Mouse (Mus musculus) midbrain, embryonic 16.5 days (tissue): ENCODE results near the gene Copb1. TPM values are rescaled to one million over a fixed set of nuclear protein-coding genes. Genes with fewer than 3 reads are reported as not detected.

Source experiments
- ATAC-seq: fragments of 200-750 bp; cut with Nextera tagmentation; 2 replicates; pipeline ENCODE4 v1.8.0; 2017; ENCODE audit warnings: moderate TSS enrichment
- H3K27ac ChIP-seq: fragments of 300-500 bp; sonication (generic); 2 replicates; pipeline ENCODE4 v1.5.1; 2014; ENCODE audit warnings: mild to moderate bottlenecking, low read length, mixed read lengths
- H3K27me3 ChIP-seq: fragments of 300-500 bp; sonication (generic); 2 replicates; pipeline ENCODE4 v1.6.1; 2014; ENCODE audit warnings: low read depth, low read length, mixed read lengths; ENCODE audit not compliant: control insufficient read depth, insufficient read depth
- H3K36me3 ChIP-seq: fragments of 300-500 bp; sonication (generic); 2 replicates; pipeline ENCODE4 v1.6.1; 2014; ENCODE audit warnings: mild to moderate bottlenecking, low read length, moderate library complexity, mixed read lengths; ENCODE audit not compliant: control insufficient read depth, insufficient read depth
- H3K4me1 ChIP-seq: fragments of 300-500 bp; sonication (generic); 2 replicates; pipeline ENCODE4 v1.6.1; 2014; ENCODE audit warnings: mild to moderate bottlenecking, low read length, mixed read lengths; ENCODE audit not compliant: control insufficient read depth, insufficient read depth
- H3K4me2 ChIP-seq: fragments of 300-500 bp; sonication (generic); 2 replicates; pipeline ENCODE4 v1.6.1; 2014; ENCODE audit warnings: mild to moderate bottlenecking, low read length, mixed read lengths
- H3K4me3 ChIP-seq: fragments of 300-500 bp; sonication (generic); 2 replicates; pipeline ENCODE4 v1.5.1; 2014; ENCODE audit warnings: low read depth, mild to moderate bottlenecking, low read length, moderate library complexity, mixed read lengths
- H3K9ac ChIP-seq: fragments of 300-500 bp; sonication (generic); 2 replicates; pipeline ENCODE4 v1.6.1; 2014; ENCODE audit warnings: low read depth, low read length, mixed read lengths
- H3K9me3 ChIP-seq: fragments of 300-500 bp; sonication (generic); replicated peaks from 2 replicates; pipeline ENCODE4 v1.6.1; 2014; ENCODE audit warnings: mild to moderate bottlenecking, low read length, mixed read lengths; ENCODE audit not compliant: control insufficient read depth, poor library complexity, severe bottlenecking
- WGBS: fragments of 180-500 bp; shearing (Covaris S2); extraction: QIAGEN DNeasy Blood & Tissue Kit; methylation state at CpG from one replicate; pipeline ENCODE4 v1.1.7; 2014; 5-methylcytosine and 5-hydroxymethylcytosine counted together
- polyA plus RNA-seq: library from polyadenylated mRNA; unstranded; fragments of >200 nt; fragmentation: Nextera tagmentation; extraction: Ambion mirVana; gene quantifications from 2 replicates; pipeline ENCODE4 v1.2.1, GENCODE M21; 2015

Gene Copb1
- polyA plus RNA-seq, 1 experiment from 2014 or later = 85.2 TPM

DNA sequence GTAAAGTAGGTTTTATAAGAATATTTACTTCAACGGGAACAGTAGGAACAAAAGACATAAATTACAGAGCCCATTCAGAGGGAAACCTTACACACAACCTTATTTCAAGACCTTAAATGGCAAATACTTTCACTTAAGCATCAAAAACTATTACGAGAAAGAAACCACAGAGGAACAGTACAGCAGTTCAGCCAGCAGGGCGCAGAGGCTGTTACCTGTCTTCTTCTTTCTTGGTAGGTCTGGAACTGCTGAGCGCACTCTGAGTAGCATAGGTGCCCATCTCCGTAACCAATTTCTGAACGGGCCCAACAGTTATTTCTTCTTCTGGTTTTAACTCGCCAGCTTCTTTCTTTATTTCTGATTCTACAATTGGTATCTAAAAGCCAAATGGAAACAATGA, 21.5 kb downstream of the Copb1 start:
- H3K36me3 ChIP-seq = peaks cover 28% of the 10 kb centered on the region
- no peaks in the 10 kb centered on the region for H3K27me3 ChIP-seq
- no peak overlapping the region for H3K27ac ChIP-seq
- no peak for ATAC-seq
- H3K4me1 ChIP-seq = no peaks in the 10 kb centered on the region
- no peak overlapping the region for H3K4me3 ChIP-seq
- 95% methylated on average over 7 of the region's 7 CpGs for WGBS
- H3K4me2 ChIP-seq = no peak overlapping the region
- no peak overlapping the region for H3K9ac ChIP-seq
- no peaks in the 10 kb centered on the region for H3K9me3 ChIP-seq

DNA sequence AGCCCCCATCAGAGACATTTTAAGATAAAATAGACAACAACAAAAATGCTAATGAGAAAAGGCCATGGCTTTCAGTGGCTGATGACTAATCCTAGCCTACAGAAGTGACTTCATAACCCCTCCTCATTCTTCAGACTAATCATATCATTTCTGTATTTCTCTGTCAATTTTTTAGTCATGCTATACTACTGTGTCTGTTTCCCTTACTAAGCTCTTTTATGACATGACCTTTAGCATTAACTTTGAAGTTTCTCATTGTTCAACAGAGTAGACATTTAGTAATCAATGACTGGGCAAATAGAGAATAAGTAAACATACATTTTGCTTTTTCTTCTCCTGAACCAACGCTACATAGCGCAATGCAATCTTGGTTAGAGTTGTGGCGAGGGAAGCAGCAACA, 22.7 kb downstream of the Copb1 start:
- no peak for ATAC-seq
- Histone ChIP-seq H3K27me3 (no peaks in the 10 kb centered on the region), H3K27ac (no peak overlapping the region), H3K4me3 (no peak overlapping the region), H3K4me2 (no peak overlapping the region), H3K9me3 (no peaks in the 10 kb centered on the region), H3K4me1 (no peaks in the 10 kb centered on the region), H3K36me3 (peaks cover 30% of the 10 kb centered on the region), H3K9ac (no peak overlapping the region)
- 94% methylated on average over 3 of the region's 3 CpGs for WGBS

DNA sequence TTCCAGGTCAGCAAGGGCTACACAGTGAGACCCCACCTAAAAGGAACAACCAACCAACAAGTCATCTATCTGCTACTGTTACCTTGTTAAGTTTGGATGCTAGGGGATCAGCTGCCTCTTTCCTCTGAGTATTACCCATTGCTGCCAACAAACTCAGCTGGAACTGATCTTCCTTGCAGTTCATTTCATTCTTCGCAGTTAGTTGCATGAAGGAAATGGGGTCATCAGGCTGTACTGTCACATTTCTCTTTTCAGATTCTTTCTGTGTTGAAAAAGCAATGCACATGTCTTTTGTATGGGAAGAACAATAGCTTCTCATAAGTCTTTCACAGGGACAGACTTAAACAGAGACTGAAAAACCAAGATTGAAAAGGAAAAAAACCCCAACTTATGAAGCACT, 28.0 kb downstream of the Copb1 start:
- Histone ChIP-seq H3K4me2 (no peak overlapping the region), H3K9me3 (no peaks in the 10 kb centered on the region), H3K27ac (no peak overlapping the region), H3K4me1 (no peaks in the 10 kb centered on the region), H3K36me3 (peaks cover 36% of the 10 kb centered on the region), H3K9ac (no peak overlapping the region), H3K27me3 (no peaks in the 10 kb centered on the region), H3K4me3 (no peak overlapping the region)
- 90% methylated on average over 1 of the region's 1 CpGs for WGBS
- no peak for ATAC-seq

DNA sequence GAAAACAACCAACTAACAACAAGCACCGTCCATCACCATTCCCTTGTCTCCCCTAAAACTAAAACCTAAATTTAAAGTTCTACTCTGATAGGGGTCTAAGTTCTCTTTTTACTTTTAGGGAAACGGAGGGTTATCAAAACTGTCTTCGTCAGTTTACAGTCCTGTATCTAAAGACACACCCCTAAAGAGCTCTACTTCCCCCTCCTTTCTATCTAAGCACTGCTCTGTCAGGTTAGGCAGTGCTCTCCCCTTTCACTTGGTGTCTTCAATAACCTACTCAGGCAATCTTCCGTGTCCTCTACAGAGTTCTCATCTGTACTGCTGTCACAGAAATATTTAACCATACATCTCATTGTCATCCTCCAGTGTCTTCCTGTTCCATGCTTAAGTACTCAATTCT, 34.1 kb downstream of the Copb1 start:
- 95% methylated on average over 4 of the region's 4 CpGs for WGBS
- H3K9ac ChIP-seq = no peak overlapping the region
- H3K4me3 ChIP-seq = no peak overlapping the region
- no peak overlapping the region for H3K27ac ChIP-seq
- no peaks in the 10 kb centered on the region for H3K27me3 ChIP-seq
- H3K9me3 ChIP-seq = no peaks in the 10 kb centered on the region
- H3K36me3 ChIP-seq = peaks cover 30% of the 10 kb centered on the region
- no peak for ATAC-seq
- H3K4me2 ChIP-seq = no peak overlapping the region
- H3K4me1 ChIP-seq = no peaks in the 10 kb centered on the region

DNA sequence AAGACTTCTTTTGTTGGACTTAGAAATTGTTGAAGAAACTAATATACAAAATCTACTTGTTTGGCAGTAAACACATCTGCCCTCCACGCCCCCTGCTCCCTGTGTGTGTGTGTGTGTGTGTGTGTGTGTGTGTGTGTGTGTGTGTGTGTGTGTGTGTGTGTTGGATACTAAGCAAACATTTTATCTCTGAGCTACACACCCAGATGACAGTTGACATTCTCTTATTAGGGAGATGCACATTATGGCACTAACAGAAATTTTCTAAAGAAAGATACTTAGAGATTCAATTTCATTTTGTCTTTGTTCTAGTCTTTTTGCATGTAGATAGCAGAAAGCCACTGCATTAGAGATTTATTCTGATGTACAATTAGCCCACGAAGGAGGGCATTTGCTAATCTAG, 37.6 kb downstream of the Copb1 start:
- 93% methylated on average over 2 of the region's 2 CpGs for WGBS
- peaks cover 31% of the 10 kb centered on the region for H3K36me3 ChIP-seq

DNA sequence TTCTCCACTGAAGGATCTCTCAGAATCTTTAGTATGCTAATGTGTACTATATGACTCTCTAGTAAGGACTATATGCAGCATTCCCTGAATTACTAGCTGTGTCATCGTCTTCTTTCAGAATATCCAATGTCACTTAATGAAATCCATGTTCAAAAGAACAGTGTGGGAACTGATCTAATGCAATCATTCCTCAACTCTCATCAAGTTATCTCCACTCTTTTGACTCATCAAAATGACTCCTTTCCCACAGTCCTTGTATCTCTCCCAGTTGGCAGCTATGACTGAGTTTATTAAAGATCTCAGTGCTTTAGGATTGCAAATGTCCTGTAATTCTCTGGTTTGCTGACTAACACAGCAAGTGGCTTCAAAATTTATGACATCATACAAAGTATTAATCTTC, 40.1 kb downstream of the Copb1 start:
- H3K4me1 ChIP-seq = no peaks in the 10 kb centered on the region
- 97% methylated on average over 1 of the region's 1 CpGs for WGBS
- H3K4me2 ChIP-seq = no peak overlapping the region
- no peak overlapping the region for H3K9ac ChIP-seq
- no peaks in the 10 kb centered on the region for H3K27me3 ChIP-seq
- peaks cover 19% of the 10 kb centered on the region; the same call in 1 of the 2 replicates for H3K36me3 ChIP-seq
- H3K9me3 ChIP-seq = no peaks in the 10 kb centered on the region
- H3K27ac ChIP-seq = no peak overlapping the region
- H3K4me3 ChIP-seq = no peak overlapping the region
- ATAC-seq = no peak

More for the DNA sequence above, 37.6 kb downstream of the Copb1 start:
- H3K9ac ChIP-seq = no peak overlapping the region
- no peak for ATAC-seq
- H3K27me3 ChIP-seq = no peaks in the 10 kb centered on the region
- H3K4me1 ChIP-seq = no peaks in the 10 kb centered on the region
- H3K4me3 ChIP-seq = no peak overlapping the region
- H3K27ac ChIP-seq = no peak overlapping the region
- no peak overlapping the region for H3K4me2 ChIP-seq
- H3K9me3 ChIP-seq = no peaks in the 10 kb centered on the region

DNA sequence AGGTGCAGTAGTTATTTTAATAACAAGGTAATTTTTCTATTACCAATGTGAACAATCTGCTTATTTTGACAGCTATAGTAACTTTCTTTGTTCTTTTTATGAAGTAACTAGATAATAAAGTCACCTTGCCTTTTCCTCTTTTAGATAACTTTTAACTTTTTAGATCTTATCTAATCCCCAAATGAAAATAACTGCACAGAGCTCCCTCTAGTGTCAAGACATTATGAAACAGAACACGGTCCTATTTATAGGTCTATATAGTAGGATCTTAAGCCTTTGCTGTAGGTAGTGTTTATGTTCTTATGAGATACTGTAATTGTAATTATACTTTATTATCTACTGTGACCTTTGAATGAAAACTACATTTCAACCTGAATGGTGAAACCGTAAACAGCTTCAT, 41.0 kb downstream of the Copb1 start:
- Histone ChIP-seq H3K4me1 (no peaks in the 10 kb centered on the region), H3K4me2 (no peak overlapping the region), H3K9me3 (no peaks in the 10 kb centered on the region), H3K9ac (no peak overlapping the region), H3K4me3 (no peak overlapping the region), H3K27me3 (no peaks in the 10 kb centered on the region), H3K36me3 (peaks cover 18% of the 10 kb centered on the region; the same call in 1 of the 2 replicates), H3K27ac (no peak overlapping the region)
- ATAC-seq = no peak
- 57% methylated on average over 2 of the region's 2 CpGs for WGBS

DNA sequence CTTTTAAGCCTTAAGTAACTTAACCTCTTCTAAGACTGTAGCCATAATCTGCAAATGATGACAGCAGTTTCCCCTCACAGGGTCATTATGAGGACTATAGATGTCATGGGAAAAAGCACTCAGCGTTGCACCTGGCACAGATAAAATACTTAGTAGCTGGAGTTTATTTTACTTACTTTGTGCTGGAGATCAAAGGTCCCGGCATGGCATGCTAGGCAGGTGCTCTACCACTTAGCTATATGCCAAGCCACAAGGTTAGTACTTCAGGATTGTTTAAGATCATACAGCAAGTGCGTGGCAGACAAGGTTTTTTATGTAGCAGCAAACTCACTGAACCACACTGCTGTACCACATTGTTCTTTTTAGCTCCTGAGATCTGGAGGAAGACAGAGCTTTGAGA, 43.9 kb downstream of the Copb1 start:
- no peak overlapping the region for H3K4me3 ChIP-seq
- WGBS = 88% methylated on average over 3 of the region's 3 CpGs
- H3K36me3 ChIP-seq = peaks cover 11% of the 10 kb centered on the region; the same call in 1 of the 2 replicates
- ATAC-seq = no peak
- no peaks in the 10 kb centered on the region for H3K27me3 ChIP-seq
- H3K4me1 ChIP-seq = no peaks in the 10 kb centered on the region
- no peaks in the 10 kb centered on the region for H3K9me3 ChIP-seq
- H3K4me2 ChIP-seq = no peak overlapping the region
- H3K27ac ChIP-seq = no peak overlapping the region
- H3K9ac ChIP-seq = no peak overlapping the region

DNA sequence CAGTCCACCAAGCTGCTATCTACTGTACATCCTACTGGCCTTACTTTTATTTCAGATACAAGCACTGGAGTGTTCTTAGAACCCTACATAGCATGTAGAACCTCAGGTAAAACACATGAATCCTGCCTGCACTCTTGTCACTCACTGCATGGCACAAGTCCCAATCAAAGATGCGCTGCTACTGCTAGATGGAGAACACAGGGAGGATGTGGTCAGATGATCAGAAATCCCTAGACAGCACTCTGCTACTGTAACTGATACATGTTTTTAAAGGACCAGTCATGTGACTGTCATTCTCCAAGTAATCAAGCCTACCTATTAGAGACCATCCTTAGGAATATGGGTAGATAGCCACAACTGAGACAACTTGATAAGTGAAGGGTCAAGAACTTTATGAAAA, 44.7 kb downstream of the Copb1 start:
- Histone ChIP-seq H3K27ac (no peak overlapping the region), H3K9ac (no peak overlapping the region), H3K9me3 (no peaks in the 10 kb centered on the region), H3K27me3 (no peaks in the 10 kb centered on the region), H3K4me2 (no peak overlapping the region), H3K4me3 (no peak overlapping the region), H3K36me3 (peaks cover 9% of the 10 kb centered on the region; the same call in 1 of the 2 replicates), H3K4me1 (no peaks in the 10 kb centered on the region)
- WGBS = 97% methylated on average over 1 of the region's 1 CpGs
- no peak for ATAC-seq
